Mouse (Mus musculus) heart, postnatal 0 days (tissue): ENCODE data around the gene Mvp. TPM values are rescaled to one million over a fixed set of nuclear protein-coding genes. Genes with fewer than 3 reads are reported as not detected.
A peak's percentile ranks its signal among the peaks of the same experiment; 100 is the strongest.

Source experiments
- ATAC-seq: fragments of 200-750 bp; cut with Nextera tagmentation; 2 replicates; pipeline ENCODE4 v1.8.0; 2017; ENCODE audit warnings: low read depth, moderate number of reproducible peaks, moderate library complexity; ENCODE audit not compliant: insufficient read depth
- DNase-seq: peaks from one replicate; pipeline ENCODE4 v3.0.0-alpha.2; 2016; ENCODE audit warnings: low spot score
- H3K27ac ChIP-seq: fragments of 300-500 bp; sonication (generic); 2 replicates; pipeline ENCODE4 v1.5.1; 2014; ENCODE audit warnings: low read depth, mild to moderate bottlenecking
- H3K27me3 ChIP-seq: fragments of 300-500 bp; sonication (generic); 2 replicates; pipeline ENCODE4 v1.6.1; 2014; ENCODE audit warnings: low read length, mixed read lengths; ENCODE audit not compliant: control insufficient read depth, insufficient read depth
- H3K36me3 ChIP-seq: fragments of 300-500 bp; sonication (generic); replicated peaks from 2 replicates; pipeline ENCODE4 v1.6.1; 2014; ENCODE audit warnings: low read length, mixed read lengths; ENCODE audit not compliant: control insufficient read depth, insufficient read depth
- H3K4me1 ChIP-seq: fragments of 300-500 bp; sonication (generic); 2 replicates; pipeline ENCODE4 v1.6.1; 2014; ENCODE audit warnings: antibody characterized with exemption; ENCODE audit not compliant: control insufficient read depth, insufficient read depth
- H3K4me2 ChIP-seq: fragments of 300-500 bp; sonication (generic); 2 replicates; pipeline ENCODE4 v1.6.1; 2014; ENCODE audit warnings: low read depth, mild to moderate bottlenecking, low read length, moderate library complexity
- H3K4me3 ChIP-seq: fragments of 300-500 bp; sonication (generic); 2 replicates; pipeline ENCODE4 v1.5.1; 2014; ENCODE audit warnings: low read depth, low read length
- H3K9ac ChIP-seq: fragments of 300-500 bp; sonication (generic); replicated peaks from 2 replicates; pipeline ENCODE4 v1.6.1; 2014; ENCODE audit warnings: low read depth, low read length, mixed read lengths
- H3K9me3 ChIP-seq: fragments of 300-500 bp; sonication (generic); replicated peaks from 2 replicates; pipeline ENCODE4 v1.6.1; 2016; ENCODE audit warnings: low read length; ENCODE audit not compliant: control insufficient read depth
- CTCF ChIP-seq: IDR thresholded peaks from 2 replicates; pipeline ENCODE4 v1.5.1; 2016; ENCODE audit warnings: antibody characterized with exemption, control low read depth, low read depth
- EP300 ChIP-seq: IDR thresholded peaks from 2 replicates; pipeline ENCODE4 v1.6.1; 2016; ENCODE audit warnings: antibody characterized with exemption, low read depth
- WGBS: fragments of 180-500 bp; shearing (Covaris S2); extraction: QIAGEN DNeasy Blood & Tissue Kit; methylation state at CpG from one replicate; pipeline ENCODE4 v1.1.7; 2014; 5-methylcytosine and 5-hydroxymethylcytosine counted together
- polyA plus RNA-seq: library from polyadenylated mRNA; unstranded; fragments of >200 nt; fragmentation: Nextera tagmentation; extraction: Ambion mirVana; gene quantifications from 2 replicates; pipeline ENCODE4 v1.2.1, GENCODE M21; 2015
- total RNA-seq: library from RNA; depleted of rRNA; stranded (reverse); fragments of >200 nt; gene quantifications from 2 replicates; pipeline ENCODE4 v1.2.3, GENCODE M21; 2014; ENCODE audit warnings: low replicate concordance

Gene Mvp
- total and polyA plus RNA-seq, 2 experiments from 2014 or later = 17.4 to 32.5 TPM

- DNase-seq (no peak), ATAC-seq (no peak)
- TF ChIP-seq EP300 (no peak), CTCF (no peak)
Measured at GRCm38 (mm10) chr7:127011051-127011450, 3.4 kb downstream of the Mvp start.

GRCm38 (mm10) chr7:127009307-127010085, 4.9 kb downstream of the Mvp start:
- H3K36me3 ChIP-seq = 0 out of 2 replicates have a peak, but pooled peaks cover 6% of the 10 kb centered on the region
- ATAC-seq (no peak), DNase-seq (no peak)
- 82% methylated on average over 17 of the region's 17 CpGs for WGBS
- H3K4me1 ChIP-seq = peaks cover 21% of the 10 kb centered on the region
- peak overlapping the region; percentile 85 for H3K27ac ChIP-seq
- no peak overlapping the region for H3K4me3 ChIP-seq
- TF ChIP-seq EP300 (no peak), CTCF (no peak)
- H3K9ac ChIP-seq = no peak overlapping the region
- H3K9me3 ChIP-seq = no peaks in the 10 kb centered on the region
- H3K27me3 ChIP-seq = no peaks in the 10 kb centered on the region
- H3K4me2 ChIP-seq = no peak overlapping the region

More at GRCm38 (mm10) chr7:127011051-127011450, 3.4 kb downstream of the Mvp start:
- Histone ChIP-seq H3K9me3 (no peaks in the 10 kb centered on the region), H3K27me3 (no peaks in the 10 kb centered on the region), H3K36me3 (0 out of 2 replicates have a peak, but pooled peaks cover 10% of the 10 kb centered on the region), H3K4me1 (peaks cover 28% of the 10 kb centered on the region), H3K9ac (no peak overlapping the region), H3K4me3 (no peak overlapping the region), H3K27ac (no peak overlapping the region), H3K4me2 (no peak overlapping the region)
- 96% methylated on average over 2 of the region's 2 CpGs for WGBS

GRCm38 (mm10) chr7:127008239-127009019, 6.0 kb downstream of the Mvp start:
- Histone ChIP-seq H3K4me3 (no peak overlapping the region), H3K9ac (peak overlapping the region; percentile 51)
- ATAC-seq = peak; percentile 83

GRCm38 (mm10) chr7:127007313-127008024, 7.0 kb downstream of the Mvp start:
- TF ChIP-seq CTCF = no peak
- no peak for TF ChIP-seq EP300
- Histone ChIP-seq H3K27me3 (no peaks in the 10 kb centered on the region), H3K4me1 (peaks cover 21% of the 10 kb centered on the region), H3K9me3 (no peaks in the 10 kb centered on the region), H3K36me3 (0 out of 2 replicates have a peak, but pooled peaks cover 3% of the 10 kb centered on the region), H3K9ac (no peak overlapping the region), H3K4me2 (no peak overlapping the region), H3K4me3 (no peak overlapping the region), H3K27ac (peak overlapping the region; percentile 85)
- DNase-seq (no peak), ATAC-seq (no peak)
- 86% methylated on average over 6 of the region's 6 CpGs for WGBS

More at GRCm38 (mm10) chr7:127008239-127009019, 6.0 kb downstream of the Mvp start:
- Histone ChIP-seq H3K27ac (peak overlapping the region; percentile 85), H3K4me1 (peaks cover 21% of the 10 kb centered on the region), H3K36me3 (0 out of 2 replicates have a peak, but pooled peaks cover 6% of the 10 kb centered on the region), H3K4me2 (no peak overlapping the region), H3K27me3 (no peaks in the 10 kb centered on the region), H3K9me3 (no peaks in the 10 kb centered on the region)
- DNase-seq = peak; percentile 73
- TF ChIP-seq EP300 (no peak), CTCF (no peak)
- 30% methylated on average over 9 of the region's 9 CpGs for WGBS
